Mouse (Mus musculus) heart, embryonic 11.5 days (tissue): Measurements from ENCODE around the gene Gpd2. TPM values are rescaled to one million over a fixed set of nuclear protein-coding genes. Genes with fewer than 3 reads are reported as not detected.

Source experiments
- polyA plus RNA-seq: library from polyadenylated mRNA; unstranded; fragments of >200 nt; fragmentation: Nextera tagmentation; extraction: Ambion mirVana; gene quantifications from 2 replicates; pipeline ENCODE4 v1.2.1, GENCODE M21; 2014

The Gpd2 gene
- polyA plus RNA-seq, 1 experiment from 2014 or later: 17.3 TPM

Other genes with a start within 250 kb of the Gpd2 start
- 2.8 and 3.9 TPM in 2 replicates for gene Nr4a2, start 113.6 kb upstream of the Gpd2 start, polyA plus RNA-seq